ENCODE assay signal across 16 mouse cellular contexts in genomic region chr9:12598113-12598650, GRCm38 (mm10).
DNase-seq lines count a peak whose midpoint lies in the region; ATAC-seq and TF ChIP-seq lines count a peak whose summit lies in the region.
"Had no signal": no experiment of that assay in that cellular context is flagged by ENCODE, and none has a peak within 500 bp of the region (broad histone marks: within the 10 kb centered on the region; RNA-seq: fewer than 3 reads in every experiment).

No protein-coding gene starts in this region.

- peak; percentile 99 for ATAC-seq in frontal cortex, adult (ENCODE audit: low TSS enrichment)
- ATAC-seq: forebrain, embryonic 14.5 days had no signal

- no peak for DNase-seq in frontal cortex, postnatal 25 days (ENCODE audit: low spot score in 2 of 2)
- DNase-seq in left cerebral cortex, adult 11 months (ENCODE audit: low spot score) = peak; percentile 4
- DNase-seq in left cerebral cortex, adult 2 months (ENCODE audit: extremely low spot score in 1 of 2, low spot score in 2 of 2) = no peak
- peak; percentile 0 for DNase-seq in right cerebral cortex, adult 18-20 months
- DNase-seq in right cerebral cortex, postnatal 10 days (ENCODE audit: low spot score in 2 of 2) = no peak
- DNase-seq in thymus, postnatal 4 days = no peak
- DNase-seq: adrenal gland, postnatal 10 days; cerebellum, adult 2 months; cerebellum, postnatal 10 days; gastrocnemius, postnatal 14 days; heart, postnatal 36 days had no signal

- intact Hi-C loops in left cerebral cortex, adult 2 months (cut with DNase I) = no loop called here

- no peak overlapping the region for H3K27ac ChIP-seq in left cerebral cortex, adult 2 months
- H3K27ac ChIP-seq: embryonic facial prominence, embryonic 10.5 days; heart, embryonic 13.5 days; hindbrain, embryonic 13.5 days had no signal

- no peak overlapping the region for H3K4me3 ChIP-seq in left cerebral cortex, adult 2 months
- H3K4me3 ChIP-seq: embryonic facial prominence, embryonic 10.5 days; heart, embryonic 13.5 days; hindbrain, embryonic 13.5 days had no signal

- no peak for TF ChIP-seq CTCF in left cerebral cortex, adult 2 months (IDR thresholded peaks at IDR 0.05)

Comparison
In these comparisons a context has a peak if more than half of its experiments do, and no peak if none do; other contexts are left out.
1. DNase-seq: peak in left cerebral cortex, adult 11 months (single experiment) and right cerebral cortex, adult 18-20 months (single experiment); none in frontal cortex, postnatal 25 days (0 of 2), left cerebral cortex, adult 2 months (0 of 2), right cerebral cortex, postnatal 10 days (0 of 2) and thymus, postnatal 4 days (single experiment).